Mouse (Mus musculus) myocyte (in vitro differentiated cells): ENCODE measurements at regions not wholly inside any gene's neighbourhood (a gene's known extent, or its start where the extent isn't known, plus 50 kb on each side); places are given as distances from the start of the nearest gene placed in this dataset.

Source experiments
- CEBPB ChIP-seq: IDR thresholded peaks from 2 replicates; pipeline ENCODE4 v1.6.1; 2011; ENCODE audit warnings: mild to moderate bottlenecking, moderate library complexity; ENCODE audit not compliant: poor library complexity, insufficient read depth, severe bottlenecking
- E2F4 ChIP-seq: IDR thresholded peaks from one replicate; pipeline ENCODE4 v1.6.1; 2011; ENCODE audit warnings: mild to moderate bottlenecking, control low read depth, moderate library complexity; ENCODE audit not compliant: insufficient read depth
- MAX ChIP-seq: IDR thresholded peaks from one replicate; pipeline ENCODE4 v1.6.1; 2011; ENCODE audit warnings: low read depth, mild to moderate bottlenecking, control low read depth
- MYOD1 ChIP-seq, 3 experiments: IDR thresholded peaks; one replicate each; pipeline ENCODE4 v1.6.1; 2011; ENCODE audit warnings: control low read depth in 2 of 3, low read depth in 2 of 3, mild to moderate bottlenecking in 2 of 3, moderate library complexity in 1 of 3; ENCODE audit not compliant: insufficient read length in 2 of 3, control insufficient read depth in 1 of 3
- POLR2A ChIP-seq: IDR thresholded peaks from one replicate; pipeline ENCODE4 v1.6.1; 2011; ENCODE audit warnings: low read depth, mild to moderate bottlenecking, control low read depth, moderate library complexity; ENCODE audit not compliant: insufficient read length
- POLR2AphosphoS2 ChIP-seq: IDR thresholded peaks from one replicate; pipeline ENCODE4 v1.6.1; 2011; ENCODE audit warnings: low read depth, control low read depth; ENCODE audit not compliant: insufficient read length
- REST ChIP-seq: IDR thresholded peaks from one replicate; pipeline ENCODE4 v1.6.1; 2011; ENCODE audit warnings: mild to moderate bottlenecking, control low read depth, moderate library complexity; ENCODE audit not compliant: insufficient read depth, insufficient read length
- SRF ChIP-seq: IDR thresholded peaks from one replicate; pipeline ENCODE4 v1.6.1; 2011; ENCODE audit warnings: low read depth; ENCODE audit not compliant: control insufficient read depth, insufficient read length
- TCF3 ChIP-seq: IDR thresholded peaks from one replicate; pipeline ENCODE4 v1.6.1; 2011; ENCODE audit warnings: low read depth, control low read depth; ENCODE audit not compliant: insufficient read length
- USF1 ChIP-seq: IDR thresholded peaks from one replicate; pipeline ENCODE4 v1.6.1; 2011; ENCODE audit warnings: low read depth, mild to moderate bottlenecking, control low read depth, moderate library complexity

GRCm38 (mm10) chr11:52525446-52525845 is 129.2 kb downstream of the 9530068E07Rik start:
- TF ChIP-seq POLR2A (no peak), MAX (no peak), MYOD1 (IDR thresholded peaks at IDR 0.05; ENCODE audit: control insufficient read depth in 1 of 3, insufficient read length in 2 of 3, low read depth in 2 of 3) (no peak), USF1 (no peak), POLR2AphosphoS2 (no peak), CEBPB (no peak), REST (no peak), TCF3 (no peak), SRF (no peak), E2F4 (no peak)
